Mouse (Mus musculus) G1E (cell line): ENCODE results near the gene Ak5. TPM values are rescaled to one million over a fixed set of nuclear protein-coding genes. Genes with fewer than 3 reads are reported as not detected.

Experiments
- ATAC-seq: 2 replicates; pipeline ENCODE4 v1.8.0; 2016; ENCODE audit warnings: mild to moderate bottlenecking; ENCODE audit not compliant: insufficient number of reproducible peaks, poor library complexity, low FRiP score, severe bottlenecking; ENCODE audit errors: extremely low read depth
- DNase-seq: peaks from one replicate; pipeline ENCODE4 v3.0.0; 2012; ENCODE audit warnings: low spot score
- H3K27me3 ChIP-seq: 2 replicates; pipeline ENCODE4 v1.6.1; 2012; ENCODE audit warnings: mild to moderate bottlenecking, low read length, inconsistent platforms; ENCODE audit not compliant: insufficient read depth
- H3K36me3 ChIP-seq: replicated peaks from 2 replicates; pipeline ENCODE3; 2012; ENCODE audit warnings: mild to moderate bottlenecking, inconsistent platforms
- H3K4me1 ChIP-seq: 2 replicates; pipeline ENCODE4 v1.6.1; 2012; ENCODE audit warnings: low read depth, low read length, inconsistent platforms, mixed read lengths; ENCODE audit not compliant: insufficient read depth
- H3K4me3 ChIP-seq: 2 replicates; pipeline ENCODE4 v1.5.1; 2012; ENCODE audit warnings: low read depth, mild to moderate bottlenecking, inconsistent platforms, low read length, moderate library complexity, mixed read lengths
- H3K9me3 ChIP-seq: replicated peaks from 2 replicates; pipeline ENCODE4 v1.6.1; 2012; ENCODE audit warnings: inconsistent platforms
- CTCF ChIP-seq: IDR thresholded peaks from 2 replicates; pipeline ENCODE4 v1.5.1; 2012; ENCODE audit warnings: low read depth, low read length, inconsistent platforms, mixed read lengths
- GATA1 ChIP-seq: IDR thresholded peaks from 2 replicates; pipeline ENCODE4 v1.6.1; 2012; ENCODE audit warnings: borderline replicate concordance, low read length, inconsistent platforms, mixed read lengths
- GATA2 ChIP-seq: IDR thresholded peaks from 2 replicates; pipeline ENCODE4 v1.6.1; 2012; ENCODE audit warnings: low read depth, low read length, inconsistent platforms, borderline replicate concordance
- POLR2AphosphoS5 ChIP-seq: IDR thresholded peaks from 2 replicates; pipeline ENCODE4 v1.6.1; 2012; ENCODE audit warnings: low read depth, low read length, inconsistent platforms; ENCODE audit not compliant: insufficient replicate concordance
- TAL1 ChIP-seq: conservative IDR thresholded peaks from 2 replicates; pipeline ENCODE4 v1.6.1; 2012; ENCODE audit warnings: low read depth, low read length, inconsistent platforms, mixed read lengths
- polyA plus RNA-seq: library from polyadenylated mRNA; stranded (reverse); fragments of >175 nt; gene quantifications from 2 replicates; pipeline ENCODE4 v1.2.3, GENCODE M21; 2012
- total RNA-seq, 2 experiments: library from RNA; stranded (forward) in 1 of 2; stranded (reverse) in 1 of 2; fragments of 200-1000 nt in 1 of 2; fragments of >200 nt in 1 of 2; fragmentation: Nextera tagmentation in 1 of 2; gene quantifications; 2 replicates each; pipeline ENCODE4 v1.2.3; 2014 to 2017

The Ak5 gene
- total and polyA plus RNA-seq, 3 experiments, result 0.11 TPM; not detected in 2

DNA sequence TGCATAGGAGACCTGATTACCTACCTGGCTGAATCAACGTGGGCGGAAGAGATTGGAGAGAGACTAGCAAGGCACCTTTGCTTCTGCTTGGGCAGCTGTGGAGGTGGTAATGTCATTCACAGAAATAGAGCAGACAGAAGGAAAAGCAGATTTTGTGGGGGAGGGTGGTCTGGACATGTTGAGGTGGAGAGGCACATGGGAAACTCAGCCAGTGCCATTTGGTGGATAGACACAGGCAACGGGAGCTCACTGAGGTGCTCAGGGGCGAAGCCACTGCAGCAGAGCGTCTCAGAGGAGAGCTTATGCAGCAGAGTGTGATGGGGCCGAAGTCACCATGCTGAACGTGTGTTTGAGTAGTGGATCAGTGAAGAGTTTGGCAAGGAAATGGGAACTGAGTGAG lies 147.1 kb downstream of the Ak5 start:
- ATAC-seq, result no peak
- no peaks in the 10 kb centered on the region for H3K9me3 ChIP-seq
- TF ChIP-seq TAL1 (no peak), CTCF (no peak), GATA1 (no peak), POLR2AphosphoS5 (no peak), GATA2 (no peak)

DNA sequence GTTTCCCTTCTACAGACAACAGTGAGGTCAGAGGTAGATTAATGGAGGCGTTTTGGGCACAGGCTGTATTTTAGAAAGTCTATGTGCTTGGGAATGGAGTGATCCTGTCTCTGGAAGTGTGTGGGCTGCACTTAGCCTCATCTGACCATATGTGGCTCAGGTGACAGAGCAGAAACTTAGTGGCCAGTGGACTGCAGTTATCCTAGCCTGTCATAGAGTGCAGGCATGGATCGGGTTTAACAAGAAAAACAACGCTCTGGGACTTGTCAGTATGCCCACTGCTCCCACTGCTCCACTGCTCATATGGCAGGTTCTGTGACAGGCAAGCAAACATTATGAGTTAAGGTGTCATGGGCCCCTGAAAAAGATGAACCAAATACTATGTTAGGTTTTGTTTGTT lies 148.1 kb downstream of the Ak5 start:
- TF ChIP-seq GATA2 (no peak), TAL1 (no peak), GATA1 (no peak), POLR2AphosphoS5 (no peak), CTCF (no peak)
- Histone ChIP-seq H3K36me3 (no peaks in the 10 kb centered on the region), H3K4me3 (no peak overlapping the region), H3K9me3 (no peaks in the 10 kb centered on the region), H3K27me3 (peaks cover 8% of the 10 kb centered on the region; the same call in 1 of the 2 replicates), H3K4me1 (no peaks in the 10 kb centered on the region)
- DNase-seq, result no peak
- no peak for ATAC-seq

More for the DNA sequence above, 147.1 kb downstream of the Ak5 start:
- no peaks in the 10 kb centered on the region for H3K36me3 ChIP-seq
- peaks cover 6% of the 10 kb centered on the region; the same call in 1 of the 2 replicates for H3K27me3 ChIP-seq
- H3K4me3 ChIP-seq, result no peak overlapping the region
- H3K4me1 ChIP-seq, result no peaks in the 10 kb centered on the region
- no peak for DNase-seq

DNA sequence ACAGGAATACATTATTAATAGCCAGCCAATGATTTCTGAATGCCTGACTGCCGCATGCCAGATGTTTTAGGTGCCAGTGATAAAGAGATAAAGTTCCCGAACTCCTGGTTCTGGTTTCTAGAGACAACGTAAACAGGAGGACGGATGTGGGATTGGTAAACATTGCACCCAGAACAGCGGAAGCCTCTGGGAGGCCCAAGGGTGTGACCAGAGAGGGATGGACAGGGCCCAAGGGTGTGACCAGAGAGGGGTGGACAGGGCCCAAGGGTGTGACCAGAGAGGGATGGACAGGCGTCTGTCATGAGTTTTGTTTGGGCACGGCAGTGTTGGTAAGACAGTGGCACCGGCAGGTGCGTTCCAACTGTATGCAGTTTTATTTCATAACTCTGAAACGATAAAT lies 148.6 kb downstream of the Ak5 start:
- DNase-seq (no peak), ATAC-seq (no peak)
- no peaks in the 10 kb centered on the region for H3K9me3 ChIP-seq
- TF ChIP-seq CTCF (no peak), POLR2AphosphoS5 (no peak), TAL1 (no peak), GATA1 (no peak), GATA2 (no peak)
- no peaks in the 10 kb centered on the region for H3K4me1 ChIP-seq
- H3K36me3 ChIP-seq, result no peaks in the 10 kb centered on the region
- H3K27me3 ChIP-seq, result peaks cover 10% of the 10 kb centered on the region; the same call in 1 of the 2 replicates
- H3K4me3 ChIP-seq, result no peak overlapping the region

DNA sequence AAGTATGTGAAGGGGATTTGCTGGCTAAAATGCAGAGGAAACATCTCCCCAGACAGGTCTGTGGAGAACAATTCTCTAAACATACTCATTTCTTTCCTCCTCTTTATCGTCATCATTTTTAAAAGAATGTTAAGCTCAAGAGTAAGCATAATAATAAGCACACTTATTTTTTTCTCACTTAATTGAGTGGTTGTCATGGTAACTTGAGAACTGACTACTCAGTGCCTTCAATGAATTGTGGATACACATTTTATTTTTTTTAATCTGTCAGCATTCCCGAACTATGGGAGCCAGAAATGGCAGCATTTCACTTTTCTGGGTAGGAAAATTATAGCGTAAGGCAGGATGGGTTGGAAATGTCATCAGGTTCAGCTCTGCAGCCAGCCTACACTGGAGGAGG lies 151.6 kb downstream of the Ak5 start:
- ATAC-seq (no peak), DNase-seq (no peak)
- no peaks in the 10 kb centered on the region for H3K4me1 ChIP-seq
- H3K36me3 ChIP-seq, result no peaks in the 10 kb centered on the region
- TF ChIP-seq POLR2AphosphoS5 (no peak), GATA1 (no peak), TAL1 (no peak)
- H3K27me3 ChIP-seq, result peaks cover 11% of the 10 kb centered on the region; the same call in 1 of the 2 replicates
- H3K4me3 ChIP-seq, result no peak overlapping the region
- H3K9me3 ChIP-seq, result no peaks in the 10 kb centered on the region

DNA sequence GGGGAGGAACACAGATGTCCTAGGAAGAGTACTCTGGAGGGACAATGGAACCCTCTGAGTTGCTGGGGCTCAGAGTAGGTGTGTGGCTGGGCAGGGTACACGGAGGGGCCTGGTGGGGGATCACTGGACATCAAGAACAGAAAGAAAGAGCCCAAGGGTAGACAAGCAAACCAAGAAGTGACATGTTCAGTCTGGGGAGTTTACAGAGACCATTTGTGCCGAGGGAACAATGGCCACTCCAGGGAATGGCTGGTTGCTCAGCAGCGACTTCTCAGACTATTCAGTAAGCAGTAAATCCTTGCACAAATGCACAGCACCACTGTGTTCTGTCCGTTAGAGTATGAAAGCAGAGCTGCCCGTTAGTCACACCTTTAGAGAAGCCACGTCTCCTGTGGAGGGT lies 152.2 kb downstream of the Ak5 start:
- H3K36me3 ChIP-seq, result no peaks in the 10 kb centered on the region
- H3K27me3 ChIP-seq, result peaks cover 11% of the 10 kb centered on the region; the same call in 1 of the 2 replicates
- DNase-seq (no peak), ATAC-seq (no peak)
- no peak overlapping the region for H3K4me3 ChIP-seq
- no peaks in the 10 kb centered on the region for H3K4me1 ChIP-seq
- TF ChIP-seq CTCF (no peak), TAL1 (no peak), POLR2AphosphoS5 (no peak), GATA1 (no peak), GATA2 (no peak)
- no peaks in the 10 kb centered on the region for H3K9me3 ChIP-seq

DNA sequence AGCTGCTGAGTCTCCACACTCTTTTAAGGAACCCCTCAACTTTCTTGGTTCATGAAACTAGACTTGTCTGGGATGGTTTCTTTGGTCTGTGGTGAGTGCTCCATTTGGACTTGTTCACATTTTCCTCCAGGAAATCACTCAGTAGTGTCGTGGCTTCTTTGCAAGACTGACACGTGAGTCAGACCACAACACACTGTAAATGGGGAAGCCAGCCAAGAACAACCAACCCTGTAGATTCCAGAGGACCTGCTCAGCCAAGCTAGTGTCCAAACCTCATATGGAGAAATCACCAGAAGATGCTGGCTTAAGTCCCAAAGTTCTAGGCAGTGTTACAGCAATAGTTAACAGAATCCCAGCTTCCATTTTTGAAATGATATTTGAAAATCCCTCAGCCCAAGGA lies 155.6 kb downstream of the Ak5 start:
- DNase-seq (no peak), ATAC-seq (no peak)
- Histone ChIP-seq H3K4me1 (no peaks in the 10 kb centered on the region), H3K9me3 (no peaks in the 10 kb centered on the region), H3K4me3 (no peak overlapping the region), H3K27me3 (peaks cover 9% of the 10 kb centered on the region; the same call in 1 of the 2 replicates), H3K36me3 (no peaks in the 10 kb centered on the region)
- no peak for TF ChIP-seq GATA1
- TF ChIP-seq GATA2, result no peak
- no peak for TF ChIP-seq POLR2AphosphoS5
- TF ChIP-seq TAL1, result no peak
- no peak for TF ChIP-seq CTCF
